Mouse (Mus musculus) hindbrain, embryonic 12.5 days (tissue): Measurements from ENCODE around the gene Bcar3. TPM values are rescaled to one million over a fixed set of nuclear protein-coding genes. Genes with fewer than 3 reads are reported as not detected.

Experiments
- ATAC-seq: fragments of 200-750 bp; cut with Nextera tagmentation; 2 replicates; pipeline ENCODE4 v1.8.0; 2017; ENCODE audit warnings: moderate TSS enrichment; ENCODE audit not compliant: low FRiP score
- H3K27ac ChIP-seq: fragments of 300-500 bp; sonication (generic); 2 replicates; pipeline ENCODE4 v1.5.1; 2016; ENCODE audit warnings: mild to moderate bottlenecking
- H3K27me3 ChIP-seq: fragments of 300-500 bp; sonication (generic); 2 replicates; pipeline ENCODE4 v1.6.1; 2016; ENCODE audit warnings: mild to moderate bottlenecking
- H3K36me3 ChIP-seq: fragments of 300-500 bp; sonication (generic); 2 replicates; pipeline ENCODE4 v1.6.1; 2016; ENCODE audit warnings: mild to moderate bottlenecking
- H3K4me1 ChIP-seq: fragments of 300-500 bp; sonication (generic); 2 replicates; pipeline ENCODE4 v1.6.1; 2016
- H3K4me2 ChIP-seq: fragments of 300-500 bp; sonication (generic); replicated peaks from 2 replicates; pipeline ENCODE4 v1.6.1; 2016; ENCODE audit warnings: mild to moderate bottlenecking
- H3K4me3 ChIP-seq: fragments of 300-500 bp; sonication (generic); 2 replicates; pipeline ENCODE4 v1.5.1; 2016; ENCODE audit warnings: mild to moderate bottlenecking
- H3K9ac ChIP-seq: fragments of 300-500 bp; sonication (generic); 2 replicates; pipeline ENCODE4 v1.6.1; 2016; ENCODE audit warnings: mild to moderate bottlenecking, moderate library complexity
- H3K9me3 ChIP-seq: fragments of 300-500 bp; sonication (generic); replicated peaks from 2 replicates; pipeline ENCODE4 v1.6.1; 2016; ENCODE audit warnings: mild to moderate bottlenecking
- WGBS: fragments of 180-500 bp; shearing (Covaris S2); methylation state at CpG from one replicate; pipeline ENCODE4 v1.1.7; 2016; 5-methylcytosine and 5-hydroxymethylcytosine counted together
- polyA plus RNA-seq: library from polyadenylated mRNA; unstranded; fragments of >200 nt; fragmentation: Nextera tagmentation; extraction: Ambion mirVana; gene quantifications from 2 replicates; pipeline ENCODE4 v1.2.1, GENCODE M21; 2016

Bcar3 gene
- polyA plus RNA-seq, 1 experiment from 2014 or later: 8.1 TPM

DNA sequence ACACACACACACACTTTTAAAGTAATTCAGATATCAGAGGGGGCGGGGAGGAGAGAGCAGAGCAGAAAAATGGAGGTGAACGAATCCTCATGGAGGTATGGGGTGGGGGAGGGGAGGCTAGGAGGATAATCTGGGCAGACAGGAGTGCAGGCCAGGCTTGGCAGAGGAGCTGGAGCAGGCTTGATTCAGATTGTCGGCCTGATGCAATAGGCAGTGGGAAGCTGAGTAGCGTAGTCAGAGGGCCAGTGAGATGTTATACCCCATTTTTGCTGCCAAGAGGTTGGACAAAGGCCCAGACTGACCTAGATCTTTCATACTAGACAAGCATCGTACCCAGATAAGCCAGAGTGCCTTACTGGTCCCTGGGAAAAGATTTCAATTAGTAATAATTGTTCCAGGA is 3.0 kb downstream of the Bcar3 start:
- Histone ChIP-seq H3K27me3 (no peaks in the 10 kb centered on the region), H3K4me3 (no peak overlapping the region), H3K4me1 (peaks cover 34% of the 10 kb centered on the region), H3K27ac (no peak overlapping the region), H3K36me3 (no peaks in the 10 kb centered on the region), H3K4me2 (no peak overlapping the region), H3K9ac (no peak overlapping the region), H3K9me3 (no peaks in the 10 kb centered on the region)
- 62% methylated on average over 5 of the region's 5 CpGs for WGBS
- no peak for ATAC-seq

- 59% methylated on average over 9 of the region's 9 CpGs for WGBS
- 0 out of 2 replicates have a peak overlapping the region, but pooled peaks have one; percentile 12 for H3K27ac ChIP-seq
- no peak for ATAC-seq
These were observed 7.3 kb downstream of the Bcar3 start for GRCm38 (mm10) chr3:122300983-122301919.

GRCm38 (mm10) chr3:122304560-122304959 is 10.6 kb downstream of the Bcar3 start:
- no peak for ATAC-seq
- Histone ChIP-seq H3K36me3 (no peaks in the 10 kb centered on the region), H3K4me2 (no peak overlapping the region), H3K27ac (no peak overlapping the region), H3K4me1 (peaks cover 9% of the 10 kb centered on the region), H3K27me3 (peaks cover 4% of the 10 kb centered on the region; the same call in 1 of the 2 replicates), H3K9me3 (no peaks in the 10 kb centered on the region), H3K4me3 (no peak overlapping the region), H3K9ac (no peak overlapping the region)
- WGBS: 90% methylated on average over 4 of the region's 4 CpGs

More at GRCm38 (mm10) chr3:122300983-122301919, 7.3 kb downstream of the Bcar3 start:
- no peaks in the 10 kb centered on the region for H3K36me3 ChIP-seq
- H3K4me1 ChIP-seq: peaks cover 12% of the 10 kb centered on the region
- H3K4me2 ChIP-seq: no peak overlapping the region
- no peak overlapping the region for H3K4me3 ChIP-seq
- H3K27me3 ChIP-seq: peaks cover under 1% of the 10 kb centered on the region; the same call in 1 of the 2 replicates
- H3K9ac ChIP-seq: no peak overlapping the region
- H3K9me3 ChIP-seq: no peaks in the 10 kb centered on the region

DNA sequence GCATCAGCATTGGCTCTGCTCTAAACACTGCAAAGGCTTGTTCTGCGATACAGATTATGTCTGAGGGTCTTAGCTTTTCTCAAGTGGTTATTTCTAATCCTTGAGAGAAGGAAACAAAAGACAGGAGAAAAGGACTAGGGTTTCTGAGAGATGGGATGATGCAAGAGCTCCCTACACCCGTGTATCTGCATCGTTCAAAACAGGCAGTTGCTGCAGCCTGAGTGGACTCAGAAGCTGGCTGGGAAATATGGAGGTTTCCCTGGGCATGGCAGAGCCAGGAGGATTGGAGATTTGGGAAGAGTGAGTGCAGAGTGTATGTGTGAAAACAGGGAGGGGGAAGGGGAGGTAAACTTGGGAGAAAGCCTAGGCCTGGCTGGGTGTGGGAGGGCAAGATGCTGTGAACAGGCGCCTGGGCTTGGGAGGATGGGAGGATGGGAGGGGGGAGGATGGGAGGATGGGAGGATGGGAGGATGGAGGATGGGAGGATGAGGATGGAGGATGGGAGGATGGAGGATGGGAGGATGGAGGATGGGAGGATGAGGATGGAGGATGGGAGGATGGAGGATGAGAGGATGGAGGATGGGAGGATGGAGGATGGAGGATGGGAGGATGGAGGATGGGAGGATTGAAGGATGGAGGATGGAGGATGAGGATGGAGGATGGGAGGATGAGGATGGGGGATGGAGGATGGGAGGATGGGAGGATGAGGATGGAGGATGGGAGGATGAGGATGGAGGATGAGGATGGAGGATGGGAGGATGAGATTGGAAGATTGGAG is 14.1 kb downstream of the Bcar3 start:
- no peaks in the 10 kb centered on the region for H3K9me3 ChIP-seq
- H3K4me1 ChIP-seq: no peaks in the 10 kb centered on the region
- H3K36me3 ChIP-seq: no peaks in the 10 kb centered on the region
- no peak overlapping the region for H3K27ac ChIP-seq
- no peak overlapping the region for H3K4me2 ChIP-seq
- no peak overlapping the region for H3K9ac ChIP-seq
- H3K27me3 ChIP-seq: peaks cover 4% of the 10 kb centered on the region; the same call in 1 of the 2 replicates
- H3K4me3 ChIP-seq: no peak overlapping the region
- 75% methylated on average over 4 of the region's 4 CpGs for WGBS
- ATAC-seq: no peak

DNA sequence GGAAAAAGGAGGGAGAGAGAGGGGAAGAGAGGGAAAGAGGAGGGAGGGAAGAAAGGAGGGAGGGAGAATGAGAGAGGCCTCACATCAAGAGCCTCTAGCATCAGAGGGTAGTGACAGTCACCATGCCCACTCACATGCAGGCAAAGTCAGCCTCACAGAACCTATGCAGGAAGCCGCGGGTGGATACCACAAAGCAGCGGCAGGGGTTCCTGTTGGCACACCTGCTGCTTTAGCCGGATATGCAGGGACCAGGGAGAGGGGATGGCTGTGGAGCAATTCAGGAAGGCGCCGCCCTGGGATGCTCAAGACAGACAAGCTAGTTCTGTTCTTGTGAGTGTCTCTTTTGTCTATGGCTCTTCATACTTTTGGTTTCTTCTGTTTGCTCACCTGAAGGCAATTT is 15.0 kb downstream of the Bcar3 start:
- H3K4me1 ChIP-seq: peaks cover 3% of the 10 kb centered on the region; the same call in 1 of the 2 replicates
- no peak overlapping the region for H3K4me3 ChIP-seq
- no peaks in the 10 kb centered on the region for H3K9me3 ChIP-seq
- H3K4me2 ChIP-seq: no peak overlapping the region
- no peak overlapping the region for H3K27ac ChIP-seq
- H3K36me3 ChIP-seq: no peaks in the 10 kb centered on the region
- 35% methylated on average over 6 of the region's 6 CpGs for WGBS
- peaks cover 4% of the 10 kb centered on the region; the same call in 1 of the 2 replicates for H3K27me3 ChIP-seq
- ATAC-seq: no peak
- no peak overlapping the region for H3K9ac ChIP-seq

- Histone ChIP-seq H3K4me3 (no peak overlapping the region), H3K4me2 (no peak overlapping the region), H3K4me1 (peaks cover 12% of the 10 kb centered on the region), H3K27ac (no peak overlapping the region), H3K27me3 (no peaks in the 10 kb centered on the region), H3K9ac (no peak overlapping the region), H3K36me3 (no peaks in the 10 kb centered on the region), H3K9me3 (no peaks in the 10 kb centered on the region)
- ATAC-seq: no peak
- 18% methylated on average over 2 of the region's 2 CpGs for WGBS
These were observed 18.1 kb downstream of the Bcar3 start for GRCm38 (mm10) chr3:122312078-122312477.

GRCm38 (mm10) chr3:122312936-122313629 is 19.1 kb downstream of the Bcar3 start:
- Histone ChIP-seq H3K9ac (no peak overlapping the region), H3K4me1 (peaks cover 13% of the 10 kb centered on the region), H3K4me3 (no peak overlapping the region), H3K27ac (no peak overlapping the region), H3K27me3 (no peaks in the 10 kb centered on the region), H3K4me2 (no peak overlapping the region), H3K36me3 (no peaks in the 10 kb centered on the region), H3K9me3 (no peaks in the 10 kb centered on the region)
- no peak for ATAC-seq
- WGBS: 83% methylated on average over 10 of the region's 10 CpGs

DNA sequence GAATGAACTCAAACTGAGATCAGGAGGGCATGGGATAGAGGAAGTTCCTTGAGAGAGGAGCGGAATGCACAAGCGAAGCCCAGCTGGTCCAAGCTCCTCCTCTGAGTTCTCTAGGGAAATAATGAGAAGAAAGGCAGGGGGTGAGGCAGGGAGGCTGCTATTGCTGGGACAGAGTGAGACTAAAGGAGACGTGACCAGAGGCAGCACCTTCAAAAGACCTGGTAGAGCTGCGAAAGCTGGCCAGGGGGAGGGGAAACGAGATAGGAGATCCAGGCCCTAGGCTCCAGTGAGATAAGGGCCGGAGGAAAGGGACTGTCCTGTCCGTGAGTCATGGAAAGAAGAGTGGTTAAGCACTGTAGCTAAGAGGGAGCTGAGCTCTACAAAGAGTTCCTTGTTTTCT is 20.0 kb downstream of the Bcar3 start:
- H3K4me2 ChIP-seq: no peak overlapping the region
- 51% methylated on average over 7 of the region's 7 CpGs for WGBS
- H3K4me1 ChIP-seq: peaks cover 13% of the 10 kb centered on the region
- no peak for ATAC-seq
- no peak overlapping the region for H3K9ac ChIP-seq
- H3K27me3 ChIP-seq: no peaks in the 10 kb centered on the region
- no peak overlapping the region for H3K27ac ChIP-seq
- H3K9me3 ChIP-seq: no peaks in the 10 kb centered on the region
- H3K4me3 ChIP-seq: no peak overlapping the region
- no peaks in the 10 kb centered on the region for H3K36me3 ChIP-seq

GRCm38 (mm10) chr3:122316621-122317020 is 22.7 kb downstream of the Bcar3 start:
- 0 out of 2 replicates have a peak overlapping the region, but pooled peaks have one; percentile 28 for H3K9ac ChIP-seq
- H3K27ac ChIP-seq: 0 out of 2 replicates have a peak overlapping the region, but pooled peaks have one; percentile 40
- H3K4me3 ChIP-seq: no peak overlapping the region
- 18% methylated on average over 11 of the region's 11 CpGs for WGBS
- ATAC-seq: no peak
- no peaks in the 10 kb centered on the region for H3K27me3 ChIP-seq
- peak overlapping the region; percentile 35 for H3K4me2 ChIP-seq
- H3K9me3 ChIP-seq: no peaks in the 10 kb centered on the region
- no peaks in the 10 kb centered on the region for H3K36me3 ChIP-seq
- peaks cover 13% of the 10 kb centered on the region for H3K4me1 ChIP-seq

- ATAC-seq: no peak
- Histone ChIP-seq H3K27me3 (no peaks in the 10 kb centered on the region), H3K4me3 (no peak overlapping the region), H3K4me1 (peaks cover 17% of the 10 kb centered on the region), H3K9me3 (no peaks in the 10 kb centered on the region), H3K27ac (no peak overlapping the region), H3K9ac (no peak overlapping the region), H3K4me2 (no peak overlapping the region), H3K36me3 (no peaks in the 10 kb centered on the region)
- 86% methylated on average over 6 of the region's 6 CpGs for WGBS
These were observed 23.4 kb downstream of the Bcar3 start for GRCm38 (mm10) chr3:122317339-122317738.

DNA sequence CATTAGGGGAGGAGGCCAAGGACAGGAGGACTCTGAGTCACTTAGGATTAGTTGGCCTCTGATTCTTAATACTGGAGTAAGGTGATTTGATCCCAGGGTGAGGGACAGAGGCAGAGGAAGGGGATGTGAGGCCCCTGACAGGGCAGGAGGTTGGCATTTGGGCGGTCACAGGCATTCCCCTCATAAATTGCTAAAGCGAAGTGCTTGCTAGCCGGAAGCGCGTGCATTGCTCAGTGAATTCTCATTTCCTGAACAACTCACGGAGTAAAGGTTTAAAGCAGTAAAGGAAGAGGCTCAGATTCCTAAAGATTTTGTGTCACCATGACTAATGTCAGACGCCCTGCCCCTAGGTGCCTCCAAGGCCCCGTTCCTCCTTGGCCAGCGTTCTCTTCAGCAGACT is 28.3 kb downstream of the Bcar3 start:
- H3K27ac ChIP-seq: no peak overlapping the region
- ATAC-seq: no peak
- no peak overlapping the region for H3K4me3 ChIP-seq
- WGBS: 67% methylated on average over 9 of the region's 9 CpGs
- H3K9ac ChIP-seq: no peak overlapping the region
- H3K4me1 ChIP-seq: peaks cover 6% of the 10 kb centered on the region; the same call in 1 of the 2 replicates
- no peaks in the 10 kb centered on the region for H3K27me3 ChIP-seq
- no peak overlapping the region for H3K4me2 ChIP-seq
- H3K36me3 ChIP-seq: no peaks in the 10 kb centered on the region
- H3K9me3 ChIP-seq: no peaks in the 10 kb centered on the region

- no peaks in the 10 kb centered on the region for H3K27me3 ChIP-seq
- H3K4me3 ChIP-seq: no peak overlapping the region
- H3K36me3 ChIP-seq: no peaks in the 10 kb centered on the region
- WGBS: 91% methylated on average over 6 of the region's 6 CpGs
- peaks cover 6% of the 10 kb centered on the region; the same call in 1 of the 2 replicates for H3K4me1 ChIP-seq
- ATAC-seq: no peak
- no peak overlapping the region for H3K9ac ChIP-seq
- H3K4me2 ChIP-seq: no peak overlapping the region
- H3K9me3 ChIP-seq: no peaks in the 10 kb centered on the region
- no peak overlapping the region for H3K27ac ChIP-seq
These were observed 29.9 kb downstream of the Bcar3 start for GRCm38 (mm10) chr3:122323841-122324240.
